Mouse (Mus musculus) spleen, postnatal 36 days (tissue): ENCODE results near the gene Ankrd35.
"Not testable (repeated sequence)": the region's sequence is repeated elsewhere in the genome, so short reads cannot be mapped to it uniquely, and the experiment has no call there.

Experiments
- DNase-seq, 2 experiments: peaks; one replicate each; pipeline ENCODE4 v3.0.0; 2022; ENCODE audit warnings: low spot score in 2 of 2, mixed read lengths in 1 of 2

Ankrd35 gene

GRCm38 (mm10) chr3:96669727-96670468 is at the start of gene Ankrd35:
Ankrd35 (plus strand) TSS chr3:96670131.
- peak; percentile 83 to 84 for DNase-seq

- no peak for DNase-seq
Observed at GRCm38 (mm10) chr3:96623201-96623600, 46.7 kb upstream of the Ankrd35 start.

- peak; percentile 94 to 96 for DNase-seq
Observed at GRCm38 (mm10) chr3:96629729-96630600, 40.0 kb upstream of the Ankrd35 start, which contains the start of gene Rbm8a. Rbm8a (plus strand) TSS chr3:96629933.

- DNase-seq, result no peak
Observed at GRCm38 (mm10) chr3:96632058-96632457, 37.9 kb upstream of the Ankrd35 start.

GRCm38 (mm10) chr3:96634015-96634414 is 35.9 kb upstream of the Ankrd35 start:
- no peak for DNase-seq

- peak; percentile 74 to 76 for DNase-seq
Observed at GRCm38 (mm10) chr3:96634928-96635879, 34.7 kb upstream of the Ankrd35 start, which contains the start of the genes Pex11b and Gm42957. Pex11b (plus strand) TSS chr3:96635376. Gm42957 (plus strand) TSS chr3:96635474.

GRCm38 (mm10) chr3:96635906-96636305 is 34.0 kb upstream of the Ankrd35 start:
- DNase-seq, result no peak

- no peak for DNase-seq
Observed at GRCm38 (mm10) chr3:96636448-96636847, 33.5 kb upstream of the Ankrd35 start.

GRCm38 (mm10) chr3:96639219-96639618 is 30.7 kb upstream of the Ankrd35 start:
- peak; percentile 58 to 66 for DNase-seq

GRCm38 (mm10) chr3:96645018-96645649 is 24.8 kb upstream of the Ankrd35 start, which contains the start of gene Itga10:
Itga10 (plus strand) TSS chr3:96645584.
- DNase-seq, result peak in 1 of 2 experiments; percentile 14

- DNase-seq, result no peak
Observed at GRCm38 (mm10) chr3:96647365-96647764, 22.6 kb upstream of the Ankrd35 start.

- peak; percentile 24 to 47 for DNase-seq
Observed at GRCm38 (mm10) chr3:96660901-96661300, 9.0 kb upstream of the Ankrd35 start.

- no peak for DNase-seq
Observed at GRCm38 (mm10) chr3:96662731-96663316, 7.1 kb upstream of the Ankrd35 start.

- DNase-seq, result peak; percentile 31 to 50
Observed at GRCm38 (mm10) chr3:96663432-96664239, 6.3 kb upstream of the Ankrd35 start.

GRCm38 (mm10) chr3:96665732-96666363 is 4.1 kb upstream of the Ankrd35 start:
- not testable (repeated sequence) for DNase-seq

GRCm38 (mm10) chr3:96666916-96667315 is 3.0 kb upstream of the Ankrd35 start:
- DNase-seq, result no peak

- no peak for DNase-seq
Observed at GRCm38 (mm10) chr3:96667316-96667715, 2.6 kb upstream of the Ankrd35 start.

- no peak for DNase-seq
Observed at GRCm38 (mm10) chr3:96668424-96669067, 1.4 kb upstream of the Ankrd35 start.
